Mouse (Mus musculus): ENCODE data around the gene Prss37.

DNA sequence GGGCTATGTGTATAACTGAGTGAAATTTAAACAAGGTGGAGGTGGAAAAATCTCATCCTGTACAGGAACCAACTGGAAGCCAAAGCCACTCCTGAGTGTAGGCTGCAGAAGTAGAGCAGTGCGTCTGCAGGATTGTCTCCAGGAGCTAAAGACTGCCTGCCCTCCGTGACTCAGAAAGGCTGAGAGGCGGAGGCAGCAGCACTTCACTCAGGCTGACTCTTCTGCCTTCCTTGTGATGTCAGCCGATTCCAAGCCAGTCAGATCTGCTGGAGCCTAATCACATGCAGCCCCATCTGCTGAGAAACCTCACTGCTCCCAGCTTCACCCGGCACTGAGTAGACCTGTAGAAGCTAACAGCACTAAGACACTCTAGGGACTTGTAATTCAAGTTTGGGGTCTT, 37.0 kb downstream of the Prss37 start:
- TF ChIP-seq MAFK (IDR thresholded peaks at IDR 0.05; ENCODE audit: insufficient read depth, low read depth, low read length) (no peak), ZNF384 (IDR thresholded peaks at IDR 0.05; ENCODE audit: low read depth, low read length) (no peak), ZC3H11A (IDR thresholded peaks at IDR 0.05; ENCODE audit: borderline replicate concordance, low read depth, low read length) (no peak)
